Mouse (Mus musculus) ovary, postnatal 10 days (tissue): ENCODE results near the gene Blzf1.

ENCODE experiments used
- DNase-seq: peaks from one replicate; pipeline ENCODE4 v3.0.0; 2022; ENCODE audit warnings: low spot score

The Blzf1 gene

DNA sequence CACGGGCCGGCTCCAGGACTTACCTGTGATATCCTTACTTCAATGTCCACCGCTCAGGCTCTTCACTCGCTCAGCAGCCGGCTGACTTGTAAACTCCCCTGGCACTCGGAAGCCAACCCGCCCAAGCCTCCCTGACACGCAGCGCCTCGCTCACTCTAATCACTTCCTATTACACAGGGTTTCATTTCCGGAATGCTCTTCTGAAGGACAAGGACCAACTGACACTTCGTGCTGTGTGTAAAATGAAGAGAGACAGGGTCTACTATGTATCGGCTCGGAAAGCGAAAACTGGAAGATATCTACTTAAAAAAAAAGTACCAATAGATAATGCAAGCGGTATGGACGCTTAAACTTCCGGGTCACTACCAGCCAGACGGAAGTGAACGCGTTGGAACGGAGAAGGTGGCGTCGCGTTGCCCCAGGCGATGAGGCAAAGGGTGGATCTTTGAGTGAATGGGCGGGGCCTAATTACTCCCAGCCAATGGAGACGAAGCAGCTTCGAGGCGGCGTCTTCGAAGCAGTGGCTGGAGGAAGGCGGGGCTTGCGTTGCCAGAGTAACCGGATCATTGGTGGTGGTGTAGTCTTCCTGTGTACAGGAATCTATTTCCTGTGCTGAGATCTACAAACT, at the start of gene Blzf1:
Gene Blzf1 (minus strand): TSS at position 366 of the 628 bp plus-strand sequence.
- peak; percentile 66 for DNase-seq

DNA sequence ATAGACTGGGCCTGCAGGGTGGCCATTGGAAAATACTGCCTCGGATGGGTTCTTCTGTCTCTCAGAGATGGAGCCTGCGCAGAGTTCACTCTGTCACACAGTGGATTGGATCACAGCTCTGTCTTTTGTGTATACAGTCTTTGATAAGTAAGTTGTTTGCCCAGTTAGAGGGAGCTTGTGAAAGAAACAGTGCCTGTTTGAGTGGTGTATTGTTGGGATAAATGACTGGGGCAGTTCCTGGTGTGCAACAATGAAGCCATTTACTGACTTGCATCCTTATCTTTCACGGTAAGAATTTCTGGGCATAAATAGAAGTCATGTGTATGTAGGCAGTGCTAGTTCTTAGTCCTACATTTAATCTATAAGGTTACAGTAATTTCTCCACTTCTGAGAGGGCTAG, 46.2 kb upstream of the Blzf1 start:
- DNase-seq, result no peak

DNA sequence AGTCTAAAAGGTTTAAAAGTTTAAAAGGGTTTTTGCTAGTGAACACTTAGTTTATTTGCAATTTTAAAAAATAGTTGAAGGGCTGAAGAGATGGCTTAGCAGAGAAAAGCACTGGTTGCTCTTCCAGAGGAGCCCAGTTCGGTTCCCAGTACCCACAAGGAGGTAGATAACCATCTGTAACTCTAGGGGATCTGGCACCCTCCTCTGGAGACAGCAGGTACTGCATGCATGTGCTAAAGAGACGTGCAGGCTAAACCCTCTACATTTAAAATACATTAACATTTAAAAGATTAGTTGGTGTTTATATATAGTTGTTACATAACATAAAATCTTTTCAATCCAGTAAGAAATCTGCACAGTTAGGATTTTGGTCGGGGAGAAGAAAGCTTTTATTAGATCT, 34.9 kb upstream of the Blzf1 start:
- no peak for DNase-seq

DNA sequence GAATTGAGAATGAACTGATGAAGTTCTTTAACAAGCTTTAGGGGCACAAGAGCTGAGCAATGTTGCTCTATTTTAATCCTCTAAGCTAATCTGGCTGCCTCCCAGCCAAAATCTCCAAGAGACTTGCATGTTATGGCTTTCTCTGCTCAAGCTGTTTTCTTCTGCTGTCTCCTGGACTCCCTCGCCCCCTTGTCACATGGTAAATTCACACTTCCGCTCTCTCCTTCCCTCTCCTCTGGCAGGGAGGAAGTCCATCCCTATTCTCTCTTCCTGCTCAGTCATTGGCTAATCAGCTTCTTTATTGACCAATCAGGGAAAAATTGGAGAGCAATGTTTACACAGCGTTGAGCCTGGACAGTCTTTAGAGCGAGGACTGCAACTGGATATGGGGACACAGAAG, 28.6 kb upstream of the Blzf1 start:
- no peak for DNase-seq

DNA sequence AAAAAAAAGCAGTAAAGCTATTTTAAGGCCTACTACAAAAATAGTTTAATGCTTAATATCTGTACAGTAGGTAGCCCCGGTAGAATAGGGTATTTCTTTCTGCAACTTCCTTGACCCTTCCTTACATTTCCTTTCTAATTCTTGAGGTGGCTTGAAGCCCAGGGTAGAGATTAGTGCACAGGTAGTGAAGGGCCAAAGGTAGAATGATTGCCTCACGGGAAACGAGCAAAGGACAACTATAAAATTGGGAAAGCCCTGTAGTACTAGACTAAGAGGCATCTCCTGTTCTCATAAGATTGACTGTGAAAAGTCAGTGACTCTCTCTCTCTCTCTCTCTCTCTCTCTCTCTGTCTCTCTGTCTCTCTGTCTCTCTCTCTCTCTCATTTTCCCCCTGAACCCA, 28.1 kb upstream of the Blzf1 start:
- no peak for DNase-seq

DNA sequence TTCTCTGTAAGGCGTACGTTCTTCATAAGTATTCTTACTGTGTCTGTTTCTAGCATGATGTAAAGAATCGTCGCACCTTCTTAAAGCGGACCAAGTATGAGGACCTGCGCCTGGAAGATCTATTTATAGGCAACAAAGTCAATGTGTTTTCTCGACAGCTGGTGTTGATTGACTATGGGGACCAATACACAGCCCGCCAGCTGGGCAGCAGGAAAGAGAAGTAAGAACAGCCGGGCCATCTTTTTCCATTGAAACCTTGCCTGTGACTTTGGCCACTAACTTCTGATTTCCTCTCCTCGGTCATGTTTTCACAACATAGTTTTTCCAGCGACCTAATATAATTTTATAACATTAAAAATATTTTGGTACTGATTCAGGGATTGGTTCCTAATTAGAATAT, 25.3 kb upstream of the Blzf1 start:
- no peak for DNase-seq

DNA sequence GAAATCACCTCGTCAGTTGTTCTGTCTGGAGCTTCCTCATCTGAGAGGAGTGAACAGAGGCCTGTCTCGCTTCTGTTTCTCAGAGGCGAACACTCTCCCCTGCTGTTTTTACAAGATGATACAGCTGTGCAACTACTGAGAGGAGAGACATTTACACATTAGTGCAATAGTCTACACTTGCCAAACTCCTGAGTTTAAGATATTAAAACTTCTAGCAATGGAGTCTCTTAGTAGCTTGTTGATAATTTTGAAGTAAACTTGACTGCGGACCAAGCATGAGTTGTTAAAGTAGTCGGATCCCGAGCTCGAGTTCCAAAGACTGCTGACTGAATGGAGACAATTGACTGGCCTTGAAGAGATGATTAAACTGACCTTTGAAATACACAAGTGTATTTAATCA, 20.5 kb upstream of the Blzf1 start:
- no peak for DNase-seq

DNA sequence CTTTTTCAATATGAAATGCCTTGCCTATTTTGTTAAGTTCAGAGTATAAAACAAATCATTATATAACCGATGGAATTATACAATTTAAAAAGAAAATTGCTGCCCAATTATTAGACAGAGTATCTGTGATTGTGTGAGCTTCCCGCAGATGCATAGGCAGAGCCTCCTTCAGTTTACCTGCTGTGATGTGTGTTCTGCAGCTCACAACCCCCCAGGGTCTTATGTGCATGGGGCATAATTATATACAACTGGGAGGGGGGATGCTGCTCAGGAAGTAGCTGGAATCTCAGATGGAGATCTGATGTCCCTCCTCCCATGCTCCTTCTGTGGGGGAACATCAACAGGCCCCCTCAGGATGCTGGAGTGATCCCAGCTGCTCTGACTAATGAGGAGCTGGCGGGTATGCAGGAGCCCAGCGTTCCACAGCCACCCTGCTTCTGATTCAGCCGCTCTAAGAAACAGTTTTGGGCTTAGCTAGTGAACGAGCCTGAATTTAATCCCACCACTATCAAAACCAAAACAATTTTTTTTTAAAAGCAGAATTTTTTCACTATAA, 19.4 kb upstream of the Blzf1 start:
- DNase-seq, result no peak

DNA sequence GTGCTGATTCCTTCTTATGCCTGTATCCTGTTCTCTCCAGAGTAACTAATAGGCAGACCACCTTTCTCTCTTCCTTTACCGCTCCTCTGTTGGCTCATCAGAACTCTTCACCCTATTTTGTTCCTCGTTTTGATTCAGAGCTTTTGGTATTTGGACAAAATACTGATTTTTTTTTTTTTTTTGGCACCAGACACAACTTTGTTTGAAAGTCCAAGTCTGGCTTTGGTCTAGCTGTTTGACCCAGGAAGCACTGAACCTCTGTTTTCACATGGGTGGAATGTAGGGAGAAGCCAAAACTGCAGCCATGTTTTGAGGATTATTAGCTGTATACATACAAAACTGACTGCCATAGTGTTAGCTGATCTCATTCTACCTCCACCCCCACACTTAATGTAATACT, 17.6 kb upstream of the Blzf1 start:
- DNase-seq, result no peak

DNA sequence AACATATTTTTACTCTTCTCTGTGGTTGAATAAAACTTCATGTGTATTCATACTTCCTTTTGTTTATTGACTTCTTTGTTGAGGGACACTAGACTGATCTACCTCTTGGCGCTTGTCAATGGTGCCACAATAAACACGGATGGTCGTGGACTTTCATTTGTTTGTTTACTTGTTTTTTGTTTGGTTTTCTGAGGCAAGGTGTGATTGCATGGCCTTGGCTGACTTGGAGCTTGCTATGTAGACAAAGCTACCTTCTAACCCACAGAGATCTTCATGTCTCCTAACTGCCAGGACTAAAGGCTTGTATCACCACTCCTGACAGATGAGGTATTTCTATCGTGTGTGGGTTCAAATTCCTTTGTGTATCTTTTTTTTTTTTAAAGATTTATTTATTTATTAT, 16.9 kb upstream of the Blzf1 start:
- DNase-seq, result no peak

DNA sequence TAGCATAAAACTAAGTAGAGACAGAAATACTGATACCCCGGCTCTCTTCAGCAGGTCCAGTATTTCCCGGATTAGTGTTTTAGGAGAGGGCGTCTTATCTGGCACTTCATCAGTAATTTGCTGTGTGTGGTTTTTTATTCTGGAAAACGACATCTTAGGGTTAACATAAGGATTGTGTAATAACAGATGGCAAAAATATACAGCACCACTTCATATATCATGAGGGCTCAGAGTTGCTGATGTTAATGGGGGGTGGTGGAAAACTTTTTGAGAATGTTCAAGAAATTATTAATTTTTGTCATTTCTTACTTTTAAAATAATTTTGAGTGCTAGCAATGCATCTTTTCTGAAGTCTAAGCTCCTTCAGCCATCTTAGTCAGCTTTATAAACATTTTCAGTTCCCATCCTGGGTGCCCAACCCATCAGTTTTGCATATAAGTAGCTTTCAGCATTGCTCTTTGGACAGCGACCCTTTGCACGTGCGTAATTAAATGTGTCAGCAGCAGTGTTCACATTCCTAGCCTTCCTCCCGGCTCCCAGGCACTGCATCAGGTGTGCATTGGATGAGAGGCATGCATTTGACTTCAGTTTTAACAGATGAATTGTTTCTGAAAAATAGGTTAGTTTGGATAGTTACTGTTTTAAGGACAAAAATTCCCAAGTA, 15.8 kb upstream of the Blzf1 start:
- DNase-seq, result no peak

DNA sequence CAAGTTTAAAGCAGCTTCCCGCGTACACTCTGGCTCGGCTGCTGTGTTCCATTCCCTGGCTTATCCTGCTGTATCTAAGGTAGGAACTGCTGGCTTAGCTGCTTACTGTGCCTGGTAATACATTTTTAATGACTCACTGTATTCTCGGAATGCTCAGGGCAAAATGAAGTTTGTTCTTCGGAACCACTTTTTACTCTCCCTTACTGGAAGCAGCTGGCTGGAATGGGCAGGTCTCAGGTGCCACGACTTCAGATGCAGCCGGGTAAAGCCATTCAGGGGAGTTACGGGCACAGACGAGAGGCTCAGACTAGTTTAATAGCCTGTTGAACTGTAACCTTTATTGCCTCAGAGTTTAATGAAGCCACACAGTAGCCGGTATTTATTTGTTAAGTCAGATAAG, 14.1 kb upstream of the Blzf1 start:
- DNase-seq, result no peak

DNA sequence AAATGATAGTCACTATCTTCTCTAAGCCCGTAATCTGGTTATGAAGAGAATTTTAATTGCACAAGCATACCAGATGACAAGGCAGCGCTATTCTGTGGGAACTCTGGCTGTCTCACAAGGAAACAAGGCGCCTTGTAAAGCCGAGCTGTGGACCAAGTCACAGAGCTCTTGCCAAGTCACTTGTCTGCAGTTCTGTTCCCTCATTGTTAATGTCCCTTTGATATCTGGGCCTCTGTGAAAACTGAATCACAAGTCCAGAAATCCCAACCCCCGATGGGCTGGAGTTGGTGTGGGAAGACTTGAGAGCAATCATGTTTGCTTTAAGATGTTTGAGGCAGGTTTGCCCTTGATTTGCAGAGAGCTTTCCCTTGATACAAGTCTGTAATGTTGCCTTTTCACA, 13.4 kb upstream of the Blzf1 start:
- no peak for DNase-seq

DNA sequence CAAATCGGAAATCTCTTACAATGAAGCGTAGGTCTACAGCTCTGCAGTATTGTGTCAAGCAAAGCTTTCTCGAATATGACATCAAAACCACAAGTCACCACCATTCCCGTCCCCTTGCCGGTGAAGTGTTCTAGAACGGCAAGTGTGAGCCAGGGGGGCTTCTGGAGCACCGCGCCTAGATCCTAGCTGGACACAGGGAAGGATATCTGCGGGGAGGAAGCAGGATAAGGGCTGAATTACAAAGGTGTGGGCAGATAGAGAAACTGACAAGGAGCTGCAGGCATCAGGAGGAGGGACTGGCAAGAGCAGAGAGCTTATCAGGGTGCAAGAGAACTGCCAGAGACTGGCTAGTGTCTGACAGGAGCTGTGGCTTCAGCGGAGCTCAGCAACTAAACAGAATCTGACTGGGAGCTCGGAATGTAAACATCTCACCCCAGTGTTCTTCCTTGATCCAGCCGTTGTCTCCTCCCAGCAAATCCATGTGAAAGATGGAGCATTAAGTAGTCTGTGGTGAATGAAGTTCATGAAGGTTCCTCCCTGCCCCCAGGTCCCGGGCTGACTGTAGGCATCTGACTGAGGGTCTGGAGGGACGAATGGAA, 12.4 kb upstream of the Blzf1 start:
- no peak for DNase-seq

DNA sequence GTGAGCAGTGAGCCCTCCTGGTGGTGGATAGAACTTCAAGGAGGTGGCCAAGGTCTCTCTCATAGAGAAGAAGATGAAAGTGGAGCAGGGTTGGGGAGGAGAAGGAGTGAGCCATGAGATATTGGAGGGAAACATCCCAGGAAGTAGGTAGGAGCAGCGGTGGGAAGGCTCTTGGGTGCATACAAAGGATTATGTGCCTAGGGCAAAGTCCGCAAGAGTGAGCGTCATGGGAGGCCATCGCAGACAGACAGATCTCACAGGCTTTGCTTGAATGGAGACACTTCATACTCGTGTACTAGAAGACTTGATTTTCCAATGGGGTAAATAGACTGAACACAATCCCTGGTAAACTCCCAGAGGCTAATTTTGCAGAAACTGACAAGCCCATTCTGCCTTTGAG, 11.2 kb upstream of the Blzf1 start:
- no peak for DNase-seq

DNA sequence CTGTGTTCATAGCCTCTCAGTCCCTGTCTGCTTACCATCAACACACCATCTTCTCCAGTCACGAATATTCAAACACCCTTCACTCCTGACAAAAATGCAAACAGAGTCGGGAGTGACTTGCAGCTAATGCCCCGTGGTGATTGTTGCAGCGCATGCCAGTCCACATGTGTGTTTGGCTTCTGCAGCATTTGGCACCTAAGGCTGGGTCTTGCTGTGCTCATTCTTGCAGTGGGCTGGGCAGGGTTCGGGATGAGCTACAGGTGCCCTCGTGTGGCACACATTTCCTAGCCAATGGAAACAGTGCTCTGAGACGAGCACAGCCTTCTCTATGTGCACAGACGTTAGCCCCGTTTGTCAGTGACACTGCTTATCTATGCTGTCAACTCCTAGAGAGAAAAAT, 10.0 kb upstream of the Blzf1 start:
- DNase-seq, result no peak

DNA sequence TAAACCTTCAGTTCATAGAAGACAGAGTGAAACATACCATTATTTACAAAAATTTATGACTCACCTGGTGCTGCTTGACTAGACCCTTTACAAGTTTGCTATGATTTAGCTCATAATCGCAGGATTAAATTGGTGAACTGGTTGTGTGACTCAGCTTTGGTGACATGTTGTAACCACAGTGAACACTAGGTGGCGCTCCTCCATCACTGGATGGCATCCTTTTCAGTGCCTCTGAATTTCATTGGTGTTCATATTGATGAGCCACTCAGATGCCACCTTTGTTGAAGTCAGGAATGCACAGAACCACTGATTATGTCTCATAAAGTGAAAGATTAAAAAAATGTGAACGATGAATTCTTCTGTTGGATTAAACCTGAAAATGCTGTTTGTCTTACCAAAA, 9.4 kb upstream of the Blzf1 start:
- DNase-seq, result peak; percentile 46

DNA sequence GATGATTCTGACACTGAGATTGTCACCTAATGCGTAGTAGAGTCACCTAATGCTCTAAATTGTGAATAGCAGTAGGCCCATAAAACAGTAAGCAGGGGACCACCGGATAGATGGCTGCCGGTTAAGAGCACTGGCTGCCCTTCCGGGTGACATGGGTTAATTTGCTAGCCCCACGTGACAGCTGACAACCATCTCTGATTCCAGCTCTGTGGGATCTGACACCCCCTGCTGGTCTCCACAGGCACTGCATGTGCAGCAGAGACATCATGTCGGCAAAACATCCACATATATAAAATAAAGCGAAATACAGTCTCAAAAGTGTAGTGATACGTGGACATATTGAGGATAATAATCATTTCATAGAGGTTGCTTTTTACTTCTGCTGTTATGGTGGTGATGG, 8.0 kb upstream of the Blzf1 start:
- DNase-seq, result no peak

DNA sequence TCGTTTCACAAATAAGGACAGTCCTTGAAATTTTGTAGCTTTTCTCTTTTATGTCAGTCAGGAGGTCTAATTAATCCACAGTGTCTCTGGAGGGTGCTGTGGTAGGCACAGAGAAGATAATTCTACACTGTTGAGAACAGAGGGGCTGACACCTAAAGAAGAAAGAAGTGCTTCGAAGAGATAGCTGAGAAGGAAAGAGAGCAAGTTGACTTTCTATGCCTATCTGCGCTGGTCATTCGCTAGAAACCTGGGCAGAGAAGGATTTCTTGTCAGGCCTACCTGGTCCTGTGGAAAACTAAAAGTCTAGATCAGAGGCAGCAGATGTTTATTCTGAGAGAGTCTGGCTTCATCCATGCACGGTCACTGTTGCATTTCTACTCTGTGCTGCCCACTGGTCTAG, 6.8 kb upstream of the Blzf1 start:
- no peak for DNase-seq

DNA sequence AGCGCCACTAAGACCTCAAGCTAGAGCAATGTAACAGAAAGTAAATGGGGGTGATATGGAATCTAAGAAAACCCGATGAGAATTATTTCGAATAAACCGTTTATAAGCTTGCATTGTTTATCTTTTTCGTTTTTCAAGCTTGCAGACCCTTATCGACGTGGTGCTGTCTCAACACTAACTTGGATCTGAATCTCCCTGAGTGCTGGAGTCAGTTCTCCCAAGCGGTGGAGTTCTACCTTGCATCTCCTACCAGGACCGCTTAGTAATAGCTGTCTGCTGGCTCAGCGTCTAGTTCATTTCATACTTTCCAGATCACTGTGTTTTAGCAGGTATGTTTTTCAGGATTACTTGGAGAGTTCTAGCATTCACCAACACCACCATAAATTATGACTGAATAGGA, 633 bp upstream of the Blzf1 start:
- DNase-seq, result no peak

DNA sequence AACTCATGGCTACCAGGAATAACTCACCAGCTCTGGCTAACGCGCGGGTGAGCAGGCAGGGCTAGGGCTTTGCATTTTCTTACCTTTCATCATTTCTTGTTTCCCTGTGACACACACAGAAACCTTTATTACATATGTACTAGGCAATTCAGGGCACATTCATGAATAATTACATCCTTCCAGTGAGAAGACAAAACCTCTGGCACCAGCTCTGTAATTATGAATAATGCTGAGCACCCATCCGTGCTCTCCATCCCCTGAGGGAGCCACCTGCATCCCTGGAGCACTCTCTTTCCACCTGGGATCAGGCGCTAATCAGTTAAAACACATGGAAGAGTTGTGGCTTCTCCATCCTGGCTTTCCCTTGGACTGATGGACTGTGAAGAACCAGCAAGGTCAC, 3.5 kb downstream of the Blzf1 start, which contains the start of gene Nme7:
Gene Nme7 (plus strand): TSS at position 301 of the 400 bp plus-strand sequence.
- no peak for DNase-seq

DNA sequence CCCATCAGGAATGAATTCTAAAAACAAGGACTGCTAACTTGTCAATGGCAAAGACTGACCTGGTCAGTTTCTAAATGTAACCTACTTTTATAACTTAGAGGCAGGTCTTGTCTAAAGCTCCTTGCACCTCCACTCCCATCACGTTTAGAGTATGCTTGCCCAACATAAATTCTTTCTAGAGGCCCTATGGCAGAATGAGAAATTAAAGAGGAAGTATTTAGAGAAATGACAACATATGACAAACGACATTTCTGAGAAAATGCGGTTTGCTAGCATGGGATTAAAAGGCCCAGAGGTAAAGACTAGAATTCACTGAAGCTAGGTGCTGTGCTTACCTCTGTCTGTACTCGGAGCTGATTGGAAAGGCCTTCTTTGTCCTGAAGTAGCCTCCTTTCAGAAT, 5.3 kb downstream of the Blzf1 start:
- DNase-seq, result no peak

DNA sequence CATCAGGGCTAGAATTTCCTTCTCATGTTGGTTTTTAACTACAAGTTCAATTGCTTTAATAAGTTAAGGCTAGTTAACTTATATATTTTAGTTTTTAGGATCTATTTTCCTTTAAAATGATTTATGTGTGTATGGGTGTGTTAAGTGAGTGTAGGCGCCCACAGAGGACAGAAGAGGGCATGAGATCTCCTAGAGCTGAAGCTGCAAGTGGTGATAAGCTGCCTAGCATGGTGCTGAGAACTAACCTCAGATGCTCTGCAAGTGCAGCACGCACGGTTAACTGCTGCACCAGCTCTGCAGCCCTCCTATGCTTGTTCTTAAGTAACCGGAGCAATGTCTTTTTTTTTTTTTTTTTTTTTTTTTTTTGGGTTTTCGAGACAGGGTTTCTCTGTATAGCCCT, 10.8 kb downstream of the Blzf1 start:
- no peak for DNase-seq

DNA sequence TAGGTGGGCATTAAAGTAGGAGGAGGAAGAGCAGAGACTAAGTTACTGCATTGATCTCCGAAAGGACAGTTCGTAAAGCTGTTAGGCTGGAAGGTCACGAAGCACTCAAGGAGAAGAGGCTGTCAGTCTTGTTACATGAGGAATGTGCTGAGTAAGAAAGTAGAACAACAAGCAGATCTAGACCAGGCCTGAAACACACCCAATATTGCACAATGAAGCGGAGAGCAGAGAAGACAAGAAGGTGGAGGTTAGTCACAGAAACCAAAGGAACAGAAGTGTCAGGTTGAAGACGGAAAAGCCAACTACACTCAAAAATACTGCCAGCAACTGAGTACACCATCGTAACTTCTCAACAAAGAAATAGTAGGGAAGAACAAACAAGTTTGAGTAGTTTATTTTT, 13.2 kb downstream of the Blzf1 start:
- DNase-seq, result no peak
